Mouse (Mus musculus) embryo, embryonic 11.5 days (tissue): Measurements from ENCODE around the gene Gpr68.
A peak's percentile ranks its signal among the peaks of the same experiment; 100 is the strongest.

ENCODE experiments used
- DNase-seq: peaks from one replicate; pipeline ENCODE4 v3.0.0-alpha.2; 2012; ENCODE audit warnings: low read depth, low spot score

Gpr68 gene

DNA sequence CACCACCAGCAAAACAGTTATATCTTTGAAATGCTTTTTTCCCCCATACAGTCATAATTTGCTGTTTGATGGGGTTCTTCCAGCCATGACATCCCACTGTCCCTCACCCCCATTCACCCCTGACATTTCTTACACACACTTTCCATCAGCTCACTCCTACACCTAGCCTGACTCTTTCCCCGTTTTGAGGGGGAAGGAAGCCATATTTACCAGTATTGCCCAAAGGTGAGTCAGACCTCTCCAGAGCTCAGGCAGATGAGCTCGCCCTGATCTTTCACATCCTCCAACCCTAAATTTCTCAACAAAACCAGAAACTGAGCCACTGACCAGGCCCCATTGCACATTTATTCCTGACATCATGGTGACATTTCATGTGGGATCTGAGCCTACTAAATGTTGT, 36.2 kb downstream of the Gpr68 start:
- no peak for DNase-seq

DNA sequence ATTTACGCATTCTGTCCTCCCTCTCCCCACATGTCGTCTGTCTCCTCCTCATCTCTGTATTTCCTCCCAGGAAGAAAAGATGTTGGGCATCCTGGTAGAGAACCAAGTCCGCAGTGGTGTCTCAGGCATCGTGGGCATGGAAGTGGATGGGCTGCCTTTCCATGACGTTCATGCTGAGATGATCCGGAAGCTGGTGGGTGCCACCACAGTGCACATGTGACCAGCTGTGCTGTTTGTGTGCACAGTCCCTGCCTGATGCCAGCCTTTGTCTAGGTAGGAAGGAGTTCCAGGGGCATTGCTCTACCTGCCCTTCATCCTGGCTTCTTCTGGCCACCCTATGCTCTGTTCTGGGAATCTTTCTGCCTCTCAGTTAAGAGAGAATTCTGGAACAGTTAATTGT, 36.8 kb downstream of the Gpr68 start:
- DNase-seq, result no peak

DNA sequence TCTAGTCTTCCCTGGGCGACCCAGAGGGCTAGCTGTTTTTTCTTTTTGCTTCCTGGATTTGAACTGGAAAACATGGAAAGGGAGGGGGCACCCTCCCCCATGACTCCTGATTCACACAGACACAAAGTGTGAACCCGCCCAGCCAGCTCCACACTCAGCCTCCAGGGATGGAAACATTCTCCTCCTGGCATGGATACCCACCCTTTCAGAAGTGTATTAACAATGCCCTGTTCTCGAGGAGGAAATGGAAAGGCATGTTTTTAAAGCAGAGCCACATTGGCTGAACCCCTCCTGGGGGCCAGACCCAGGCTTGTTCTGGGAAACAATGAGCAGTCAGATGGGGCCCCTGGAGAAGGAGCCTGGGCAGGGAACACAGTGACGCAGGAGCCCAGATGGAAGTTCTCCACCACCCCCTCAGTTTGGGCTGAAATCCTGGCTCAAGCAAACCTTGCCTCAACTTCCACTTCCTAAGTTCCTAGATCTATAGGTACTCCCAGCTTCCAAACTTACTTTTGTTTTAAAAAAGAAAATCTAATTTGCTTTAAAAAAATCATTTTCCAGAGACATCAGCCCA, 39.9 kb downstream of the Gpr68 start:
- no peak for DNase-seq

- DNase-seq, result no peak
These were observed 40.9 kb downstream of the Gpr68 start for GRCm38 (mm10) chr12:100867097-100867496.

DNA sequence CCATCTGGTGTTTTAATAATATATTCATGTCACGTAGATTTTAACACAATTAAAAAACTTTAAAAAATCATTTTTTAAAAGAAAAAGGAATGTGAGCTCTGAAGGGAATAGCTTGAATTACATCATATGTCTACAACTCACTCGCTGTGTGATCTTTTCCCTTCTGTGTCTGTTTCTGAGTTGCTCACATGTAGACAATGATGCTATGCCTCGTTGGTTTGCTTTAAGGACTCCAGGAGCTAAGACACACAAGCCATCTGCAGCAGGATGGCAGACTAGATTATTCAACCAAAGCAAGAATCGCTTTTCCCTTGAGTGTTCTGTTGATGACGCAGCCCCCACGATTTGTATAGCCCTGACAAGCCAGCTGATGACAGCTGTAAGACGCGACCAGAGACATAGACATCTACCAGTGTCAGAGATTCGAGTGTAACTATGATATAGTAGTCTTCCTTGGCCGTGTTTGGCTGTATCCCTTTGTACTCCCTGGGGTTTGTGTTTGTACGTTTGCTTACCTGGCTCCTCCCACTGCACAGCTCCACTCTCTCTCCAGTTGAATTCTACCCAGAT, 42.4 kb downstream of the Gpr68 start:
- no peak for DNase-seq

GRCm38 (mm10) chr12:100865072-100865471, 42.9 kb downstream of the Gpr68 start:
- no peak for DNase-seq

DNA sequence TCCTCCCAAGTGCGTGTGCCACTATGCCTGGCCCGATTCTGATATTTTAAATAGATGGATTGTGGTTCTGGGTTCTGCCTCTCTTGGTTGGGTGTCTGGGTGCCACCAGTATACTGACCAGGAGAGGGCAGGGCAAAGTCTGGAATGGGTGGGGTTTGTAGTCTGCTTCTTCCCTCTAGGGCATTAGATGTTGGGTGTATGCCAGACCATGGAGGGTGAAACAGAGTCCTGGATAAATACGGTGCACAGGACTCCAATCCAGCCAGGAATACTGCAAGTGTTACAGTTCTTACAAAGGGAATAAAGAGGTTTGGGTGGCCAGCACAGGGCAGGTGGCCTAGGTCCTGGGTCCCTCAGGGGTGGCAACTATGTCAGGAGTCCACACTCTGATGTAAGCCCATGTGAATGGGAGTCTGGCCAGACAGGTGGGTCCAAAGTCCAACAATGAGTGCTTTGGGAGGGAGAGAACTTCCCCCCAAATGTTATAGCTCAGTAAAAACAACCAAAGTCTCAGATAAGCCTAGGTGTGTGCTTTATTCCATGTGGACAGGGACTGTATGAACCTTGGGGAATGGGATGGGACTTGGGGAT, 45.0 kb downstream of the Gpr68 start:
- no peak for DNase-seq

GRCm38 (mm10) chr12:100862272-100862671, 45.7 kb downstream of the Gpr68 start:
- no peak for DNase-seq

DNA sequence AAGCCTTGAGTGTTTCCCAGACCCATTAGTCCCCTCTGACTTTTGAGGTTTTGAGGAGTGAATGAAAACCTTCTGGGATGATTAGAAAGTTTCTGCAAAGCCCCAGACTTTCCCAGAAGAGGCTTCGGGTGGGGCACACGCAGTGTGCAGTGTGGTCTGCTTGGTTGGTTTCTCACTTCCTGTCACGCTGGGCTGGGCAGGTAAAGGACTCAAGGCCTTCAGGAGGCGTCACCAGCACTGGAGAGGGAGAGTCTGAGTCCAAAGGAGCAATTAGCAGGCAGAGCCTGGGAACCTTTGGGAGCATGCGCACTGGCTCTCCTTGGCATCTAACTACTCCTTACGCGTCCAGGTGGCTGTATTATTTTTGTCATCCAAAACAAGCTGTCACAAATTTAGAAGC, 50.2 kb downstream of the Gpr68 start:
- no peak for DNase-seq

DNA sequence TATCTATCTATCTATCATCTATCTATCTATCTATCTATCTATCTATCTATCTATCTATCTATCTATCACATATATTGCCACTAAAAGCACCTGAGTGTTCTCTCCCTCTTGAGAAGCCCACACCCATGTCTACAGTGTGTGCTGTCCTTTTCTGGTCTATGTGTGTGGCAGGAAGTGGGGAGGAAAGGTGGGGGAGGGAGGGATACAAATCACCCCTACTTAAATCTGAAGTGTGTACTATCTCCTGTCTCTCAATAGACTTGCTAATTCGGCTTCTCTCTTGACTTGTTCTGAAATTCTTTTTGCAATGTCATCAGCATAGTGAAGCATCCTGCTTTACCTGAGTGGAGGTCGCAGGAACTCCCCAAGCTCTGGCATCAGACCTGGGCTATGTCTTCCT, 51.7 kb downstream of the Gpr68 start:
- DNase-seq, result no peak

- no peak for DNase-seq
These were observed 55.6 kb downstream of the Gpr68 start for GRCm38 (mm10) chr12:100852370-100852769.

DNA sequence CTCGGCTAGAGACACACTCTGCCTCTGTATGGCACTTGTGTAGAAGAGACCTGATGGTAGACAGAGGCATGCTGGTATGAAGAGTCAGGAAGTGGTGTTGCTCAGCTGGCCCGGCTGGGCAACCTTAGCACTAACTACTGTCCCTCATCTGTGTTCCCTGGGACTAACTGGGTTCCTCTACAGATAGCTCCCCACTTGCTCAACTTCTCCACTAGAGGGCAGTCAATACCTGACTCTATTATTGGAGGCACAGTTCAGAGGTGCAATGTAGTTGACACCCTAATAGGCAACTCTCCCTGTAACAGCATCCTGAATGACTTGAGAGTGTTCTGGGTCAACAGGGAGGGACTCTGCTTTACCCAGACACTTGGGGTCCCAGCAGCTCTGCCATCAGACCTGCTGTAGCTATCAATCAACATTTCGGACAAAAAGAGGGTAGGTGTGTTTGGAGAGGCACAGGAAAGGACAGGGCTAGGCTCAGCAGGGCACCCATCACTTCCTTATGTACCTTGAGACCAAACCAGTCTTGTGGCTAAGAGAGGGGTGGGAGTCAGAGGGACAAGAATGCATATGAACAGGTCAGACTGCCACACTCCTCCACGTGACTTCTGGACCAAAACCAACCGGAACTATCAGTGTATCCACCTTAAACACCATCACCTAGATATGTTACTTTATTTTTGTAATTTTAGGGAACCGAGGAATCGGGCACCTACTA, 58.4 kb downstream of the Gpr68 start:
- DNase-seq, result peak; percentile 35

DNA sequence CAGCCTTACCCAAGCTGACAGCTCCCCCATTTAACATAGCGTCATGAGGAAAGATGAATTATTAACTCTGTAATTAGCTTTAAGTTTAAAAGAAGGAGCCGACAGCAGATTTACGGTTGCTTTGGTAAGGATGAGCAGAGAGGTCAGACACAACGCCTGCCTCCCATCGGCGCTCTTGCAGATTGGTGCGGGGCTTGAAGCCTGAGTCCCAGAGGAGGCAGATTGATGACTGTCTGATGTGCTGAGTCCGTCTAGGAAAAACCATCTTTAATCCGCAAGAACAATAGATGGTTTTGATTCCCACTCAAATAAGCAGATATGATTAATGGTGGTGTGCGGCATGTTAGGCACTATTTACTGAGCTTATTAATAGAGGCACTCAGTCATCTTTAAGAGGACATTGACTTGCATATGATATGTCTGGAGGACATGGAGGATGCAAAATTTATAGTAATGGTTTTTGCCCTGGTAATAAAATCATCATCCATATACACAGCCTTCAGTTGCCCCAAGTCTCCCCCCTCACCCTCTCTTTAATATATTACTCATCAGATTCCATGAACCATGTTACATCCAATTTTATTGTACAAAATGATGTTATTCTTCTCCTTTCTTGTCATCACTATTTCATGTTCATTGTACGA, 60.4 kb downstream of the Gpr68 start:
- no peak for DNase-seq

- DNase-seq, result no peak
These were observed 61.4 kb downstream of the Gpr68 start for GRCm38 (mm10) chr12:100846566-100846965.

GRCm38 (mm10) chr12:100845829-100846228, 62.2 kb downstream of the Gpr68 start:
- DNase-seq, result no peak

DNA sequence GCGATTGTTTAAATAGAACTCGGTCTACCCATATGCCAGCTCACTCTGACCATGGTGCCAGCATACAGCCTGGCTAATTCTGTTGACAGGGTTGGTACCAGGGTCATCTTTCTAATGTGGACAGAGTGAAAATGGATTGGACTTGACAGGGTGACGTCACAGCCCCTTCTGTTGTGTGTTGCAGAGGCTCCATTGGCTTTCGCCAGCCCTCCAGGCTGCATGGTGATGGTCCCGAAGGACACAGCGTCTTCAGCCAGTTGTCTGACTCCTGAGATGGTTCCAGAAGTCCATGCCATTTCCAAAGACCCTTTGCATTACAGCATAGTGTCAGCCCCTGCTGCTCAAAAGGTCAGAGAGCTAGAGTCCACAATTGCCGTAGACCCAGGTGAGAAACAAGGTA, 63.5 kb downstream of the Gpr68 start:
- no peak for DNase-seq

- no peak for DNase-seq
These were observed 64.8 kb downstream of the Gpr68 start for GRCm38 (mm10) chr12:100843171-100843570.

GRCm38 (mm10) chr12:100841211-100841792, 66.7 kb downstream of the Gpr68 start:
- peak; percentile 72 for DNase-seq

DNA sequence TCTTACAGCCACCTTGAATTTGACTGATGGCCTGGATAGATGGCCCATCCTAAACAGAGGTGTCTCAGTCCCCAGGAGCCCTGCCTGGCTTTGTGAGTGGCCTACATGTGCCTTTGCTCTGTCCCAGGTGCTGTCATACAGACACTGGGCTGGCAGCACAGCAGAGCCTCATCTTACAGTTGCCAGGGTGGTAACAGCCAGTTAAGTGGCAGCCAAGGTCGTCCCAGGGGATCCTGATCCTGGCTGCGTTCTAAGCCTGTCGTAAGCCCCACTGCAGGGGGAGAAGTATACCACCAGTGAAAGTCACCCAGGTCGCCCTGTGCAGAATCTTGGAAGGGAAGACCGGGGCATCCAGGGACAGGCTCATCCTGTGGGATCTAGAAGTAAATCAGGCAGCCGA, 68.1 kb downstream of the Gpr68 start:
- no peak for DNase-seq

DNA sequence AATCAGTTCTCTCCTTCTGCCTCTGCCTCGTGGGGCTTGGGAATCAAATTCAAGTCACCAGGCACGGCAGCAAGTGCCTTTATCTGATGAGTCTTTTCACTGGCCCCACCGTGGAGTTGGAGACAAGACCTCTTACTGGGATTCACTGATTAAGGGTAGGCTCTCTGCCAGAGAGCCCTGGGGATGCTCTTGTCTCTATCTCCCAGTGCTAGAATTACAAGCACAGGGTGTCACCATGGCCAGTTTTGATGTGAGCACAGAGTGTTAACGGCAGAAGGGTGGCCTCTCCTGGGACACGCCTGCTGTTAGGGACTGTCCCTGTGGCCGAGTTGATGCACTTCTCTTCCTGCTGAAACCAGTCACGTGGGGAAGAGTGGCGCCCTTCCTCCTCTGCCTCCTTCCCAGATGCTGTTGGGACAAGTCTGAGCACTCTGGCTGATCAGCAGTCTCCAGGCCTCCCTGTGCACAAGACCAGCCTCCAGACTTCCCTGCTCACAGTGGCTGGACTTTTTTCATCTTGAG, 68.9 kb downstream of the Gpr68 start:
- no peak for DNase-seq

DNA sequence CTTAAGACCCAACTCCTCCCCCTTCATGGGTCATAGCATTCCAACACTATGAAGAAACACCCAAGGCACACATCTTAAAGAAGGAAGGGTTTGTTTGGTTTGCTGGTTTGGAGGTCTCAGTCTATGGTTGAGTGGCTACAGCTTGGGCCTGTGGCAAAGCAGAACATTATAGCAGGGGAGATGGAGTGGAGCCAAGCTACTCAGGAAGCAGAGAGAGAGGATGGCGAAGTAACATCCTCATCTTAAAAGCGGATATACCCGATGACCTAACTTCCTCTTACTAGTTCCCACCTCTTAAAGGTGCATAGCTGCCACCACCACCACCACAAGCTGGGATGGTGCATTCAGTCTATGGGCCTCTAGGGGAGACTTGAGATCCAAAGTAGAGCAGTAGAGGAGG, 70.8 kb downstream of the Gpr68 start:
- no peak for DNase-seq
